Mouse (Mus musculus) heart, embryonic 11.5 days (tissue): ENCODE results near the gene Txnrd1. TPM values are rescaled to one million over a fixed set of nuclear protein-coding genes. Genes with fewer than 3 reads are reported as not detected.

Experiments used
- ATAC-seq: fragments of 200-750 bp; cut with Nextera tagmentation; replicated peaks from 2 replicates; pipeline ENCODE4 v1.8.0; 2017; ENCODE audit warnings: moderate library complexity; ENCODE audit not compliant: insufficient number of reproducible peaks, low FRiP score, low TSS enrichment
- H3K27ac ChIP-seq: fragments of 300-500 bp; sonication (generic); 2 replicates; pipeline ENCODE4 v1.5.1; 2014; ENCODE audit warnings: mild to moderate bottlenecking, low read depth, low read length
- H3K27me3 ChIP-seq: fragments of 300-500 bp; sonication (generic); 2 replicates; pipeline ENCODE4 v1.6.1; 2014; ENCODE audit warnings: mild to moderate bottlenecking, low read length, mixed read lengths; ENCODE audit not compliant: control insufficient read depth, insufficient read depth
- H3K36me3 ChIP-seq: fragments of 300-500 bp; sonication (generic); 2 replicates; pipeline ENCODE4 v1.6.1; 2014; ENCODE audit warnings: mild to moderate bottlenecking, low read length, moderate library complexity, mixed read lengths; ENCODE audit not compliant: control insufficient read depth, insufficient read depth
- H3K4me1 ChIP-seq: fragments of 300-500 bp; sonication (generic); 2 replicates; pipeline ENCODE4 v1.6.1; 2014; ENCODE audit warnings: low read length; ENCODE audit not compliant: control insufficient read depth, insufficient read depth
- H3K4me2 ChIP-seq: fragments of 300-500 bp; sonication (generic); 2 replicates; pipeline ENCODE4 v1.6.1; 2014; ENCODE audit warnings: mild to moderate bottlenecking, moderate library complexity
- H3K4me3 ChIP-seq: fragments of 300-500 bp; sonication (generic); 2 replicates; pipeline ENCODE4 v1.5.1; 2014; ENCODE audit warnings: low read depth, low read length
- H3K9ac ChIP-seq: fragments of 300-500 bp; sonication (generic); 2 replicates; pipeline ENCODE4 v1.6.1; 2014; ENCODE audit warnings: mild to moderate bottlenecking, low read depth, low read length, moderate library complexity
- H3K9me3 ChIP-seq: fragments of 300-500 bp; sonication (generic); replicated peaks from 2 replicates; pipeline ENCODE4 v1.6.1; 2016; ENCODE audit warnings: low read length; ENCODE audit not compliant: control insufficient read depth
- WGBS: fragments of 180-500 bp; shearing (Covaris S2); extraction: QIAGEN DNeasy Blood & Tissue Kit; methylation state at CpG from one replicate; pipeline ENCODE4 v1.1.7; 2014; ENCODE audit not compliant: insufficient replicate concordance; 5-methylcytosine and 5-hydroxymethylcytosine counted together
- polyA plus RNA-seq: library from polyadenylated mRNA; unstranded; fragments of >200 nt; fragmentation: Nextera tagmentation; extraction: Ambion mirVana; gene quantifications from 2 replicates; pipeline ENCODE4 v1.2.1, GENCODE M21; 2014

Txnrd1 gene
- polyA plus RNA-seq: 88.2 and 92.3 TPM in 2 replicates

GRCm38 (mm10) chr10:82833926-82834325, at the start of gene Txnrd1:
Gene Txnrd1, plus strand, starts transcription at chr10:82833951.
- H3K9me3 ChIP-seq: no peaks in the 10 kb centered on the region
- no peak within 1 kb of the TSS for H3K27ac ChIP-seq
- no peaks in the 10 kb centered on the region for H3K4me1 ChIP-seq
- 60% methylated on average over 9 of the region's 9 CpGs for WGBS
- no peak within 1 kb of the TSS for H3K9ac ChIP-seq
- ATAC-seq: no peak
- H3K4me3 ChIP-seq: no peak within 1 kb of the TSS
- no peaks in the 10 kb centered on the region for H3K36me3 ChIP-seq
- no peak within 1 kb of the TSS for H3K4me2 ChIP-seq
- H3K27me3 ChIP-seq: no peaks in the 10 kb centered on the region

- H3K9me3 ChIP-seq: no peaks in the 10 kb centered on the region
- no peak for ATAC-seq
- no peak overlapping the region for H3K4me2 ChIP-seq
- no peaks in the 10 kb centered on the region for H3K27me3 ChIP-seq
- no peaks in the 10 kb centered on the region for H3K36me3 ChIP-seq
- no peak overlapping the region for H3K4me3 ChIP-seq
- no peak overlapping the region for H3K27ac ChIP-seq
- H3K4me1 ChIP-seq: no peaks in the 10 kb centered on the region
- no peak overlapping the region for H3K9ac ChIP-seq
These were observed 44.6 kb upstream of the Txnrd1 start for GRCm38 (mm10) chr10:82789181-82789580.

- Histone ChIP-seq H3K9me3 (no peaks in the 10 kb centered on the region), H3K4me1 (peaks cover 8% of the 10 kb centered on the region; the same call in 1 of the 2 replicates), H3K27me3 (no peaks in the 10 kb centered on the region), H3K36me3 (no peaks in the 10 kb centered on the region), H3K27ac (no peak overlapping the region), H3K4me2 (no peak overlapping the region), H3K9ac (no peak overlapping the region), H3K4me3 (no peak overlapping the region)
- 79% methylated on average over 5 of the region's 5 CpGs for WGBS
- ATAC-seq: no peak
These were observed 43.2 kb upstream of the Txnrd1 start for GRCm38 (mm10) chr10:82790504-82790903.

GRCm38 (mm10) chr10:82791713-82792112, 42.0 kb upstream of the Txnrd1 start:
- Histone ChIP-seq H3K4me2 (no peak overlapping the region), H3K9ac (no peak overlapping the region), H3K9me3 (no peaks in the 10 kb centered on the region), H3K4me3 (no peak overlapping the region), H3K4me1 (peaks cover 12% of the 10 kb centered on the region; the same call in 1 of the 2 replicates), H3K36me3 (no peaks in the 10 kb centered on the region), H3K27me3 (no peaks in the 10 kb centered on the region), H3K27ac (no peak overlapping the region)
- WGBS: 88% methylated on average over 3 of the region's 3 CpGs
- no peak for ATAC-seq

- H3K4me1 ChIP-seq: peaks cover 12% of the 10 kb centered on the region; the same call in 1 of the 2 replicates
- H3K4me3 ChIP-seq: no peak overlapping the region
- no peak overlapping the region for H3K4me2 ChIP-seq
- WGBS: 61% methylated on average over 2 of the region's 2 CpGs
- H3K27me3 ChIP-seq: no peaks in the 10 kb centered on the region
- H3K36me3 ChIP-seq: no peaks in the 10 kb centered on the region
- H3K27ac ChIP-seq: no peak overlapping the region
- H3K9ac ChIP-seq: no peak overlapping the region
- no peak for ATAC-seq
- no peaks in the 10 kb centered on the region for H3K9me3 ChIP-seq
These were observed 41.4 kb upstream of the Txnrd1 start for GRCm38 (mm10) chr10:82792311-82792710.

- peak; percentile 32; the same call in 1 of the 2 replicates for ATAC-seq
- Histone ChIP-seq H3K9ac (peak overlapping the region; percentile 39; the same call in 1 of the 2 replicates), H3K9me3 (no peaks in the 10 kb centered on the region), H3K4me3 (0 out of 2 replicates have a peak overlapping the region, but pooled peaks have one; percentile 18), H3K27ac (no peak overlapping the region), H3K4me1 (peaks cover 15% of the 10 kb centered on the region; the same call in 1 of the 2 replicates), H3K27me3 (no peaks in the 10 kb centered on the region), H3K4me2 (peak overlapping the region; percentile 54), H3K36me3 (no peaks in the 10 kb centered on the region)
- 22% methylated on average over 15 of the region's 15 CpGs for WGBS
These were observed 38.5 kb upstream of the Txnrd1 start for GRCm38 (mm10) chr10:82795071-82795731.

GRCm38 (mm10) chr10:82795767-82796166, 38.0 kb upstream of the Txnrd1 start:
- H3K27me3 ChIP-seq: no peaks in the 10 kb centered on the region
- no peak overlapping the region for H3K9ac ChIP-seq
- no peak overlapping the region for H3K27ac ChIP-seq
- ATAC-seq: no peak
- H3K4me2 ChIP-seq: peak overlapping the region; percentile 54
- peaks cover 15% of the 10 kb centered on the region; the same call in 1 of the 2 replicates for H3K4me1 ChIP-seq
- no peaks in the 10 kb centered on the region for H3K36me3 ChIP-seq
- WGBS: 36% methylated on average over 8 of the region's 8 CpGs
- H3K4me3 ChIP-seq: 0 out of 2 replicates have a peak overlapping the region, but pooled peaks have one; percentile 18
- no peaks in the 10 kb centered on the region for H3K9me3 ChIP-seq

- H3K36me3 ChIP-seq: no peaks in the 10 kb centered on the region
- H3K4me1 ChIP-seq: peaks cover 15% of the 10 kb centered on the region; the same call in 1 of the 2 replicates
- no peak overlapping the region for H3K27ac ChIP-seq
- no peaks in the 10 kb centered on the region for H3K27me3 ChIP-seq
- no peak overlapping the region for H3K4me2 ChIP-seq
- 48% methylated on average over 12 of the region's 12 CpGs for WGBS
- H3K9me3 ChIP-seq: no peaks in the 10 kb centered on the region
- H3K9ac ChIP-seq: no peak overlapping the region
- no peak overlapping the region for H3K4me3 ChIP-seq
- no peak for ATAC-seq
These were observed 37.2 kb upstream of the Txnrd1 start for GRCm38 (mm10) chr10:82796471-82797118.
